Mouse (Mus musculus) heart, postnatal 0 days (tissue): ENCODE results near the gene Chn1. TPM values are rescaled to one million over a fixed set of nuclear protein-coding genes. Genes with fewer than 3 reads are reported as not detected.

Experiments
- ATAC-seq: fragments of 200-750 bp; cut with Nextera tagmentation; 2 replicates; pipeline ENCODE4 v1.8.0; 2017; ENCODE audit warnings: low read depth, moderate number of reproducible peaks, moderate library complexity; ENCODE audit not compliant: insufficient read depth
- DNase-seq: peaks from one replicate; pipeline ENCODE4 v3.0.0-alpha.2; 2016; ENCODE audit warnings: low spot score
- H3K27ac ChIP-seq: fragments of 300-500 bp; sonication (generic); 2 replicates; pipeline ENCODE4 v1.5.1; 2014; ENCODE audit warnings: low read depth, mild to moderate bottlenecking
- H3K27me3 ChIP-seq: fragments of 300-500 bp; sonication (generic); 2 replicates; pipeline ENCODE4 v1.6.1; 2014; ENCODE audit warnings: low read length, mixed read lengths; ENCODE audit not compliant: control insufficient read depth, insufficient read depth
- H3K36me3 ChIP-seq: fragments of 300-500 bp; sonication (generic); replicated peaks from 2 replicates; pipeline ENCODE4 v1.6.1; 2014; ENCODE audit warnings: low read length, mixed read lengths; ENCODE audit not compliant: control insufficient read depth, insufficient read depth
- H3K4me1 ChIP-seq: fragments of 300-500 bp; sonication (generic); 2 replicates; pipeline ENCODE4 v1.6.1; 2014; ENCODE audit warnings: antibody characterized with exemption; ENCODE audit not compliant: control insufficient read depth, insufficient read depth
- H3K4me2 ChIP-seq: fragments of 300-500 bp; sonication (generic); 2 replicates; pipeline ENCODE4 v1.6.1; 2014; ENCODE audit warnings: low read depth, mild to moderate bottlenecking, low read length, moderate library complexity
- H3K4me3 ChIP-seq: fragments of 300-500 bp; sonication (generic); 2 replicates; pipeline ENCODE4 v1.5.1; 2014; ENCODE audit warnings: low read depth, low read length
- H3K9ac ChIP-seq: fragments of 300-500 bp; sonication (generic); replicated peaks from 2 replicates; pipeline ENCODE4 v1.6.1; 2014; ENCODE audit warnings: low read depth, low read length, mixed read lengths
- H3K9me3 ChIP-seq: fragments of 300-500 bp; sonication (generic); replicated peaks from 2 replicates; pipeline ENCODE4 v1.6.1; 2016; ENCODE audit warnings: low read length; ENCODE audit not compliant: control insufficient read depth
- CTCF ChIP-seq: IDR thresholded peaks from 2 replicates; pipeline ENCODE4 v1.5.1; 2016; ENCODE audit warnings: antibody characterized with exemption, control low read depth, low read depth
- EP300 ChIP-seq: IDR thresholded peaks from 2 replicates; pipeline ENCODE4 v1.6.1; 2016; ENCODE audit warnings: antibody characterized with exemption, low read depth
- WGBS: fragments of 180-500 bp; shearing (Covaris S2); extraction: QIAGEN DNeasy Blood & Tissue Kit; methylation state at CpG from one replicate; pipeline ENCODE4 v1.1.7; 2014; 5-methylcytosine and 5-hydroxymethylcytosine counted together
- polyA plus RNA-seq: library from polyadenylated mRNA; unstranded; fragments of >200 nt; fragmentation: Nextera tagmentation; extraction: Ambion mirVana; gene quantifications from 2 replicates; pipeline ENCODE4 v1.2.1, GENCODE M21; 2015
- total RNA-seq: library from RNA; depleted of rRNA; stranded (reverse); fragments of >200 nt; gene quantifications from 2 replicates; pipeline ENCODE4 v1.2.3, GENCODE M21; 2014; ENCODE audit warnings: low replicate concordance

Gene Chn1
- total and polyA plus RNA-seq, 2 experiments from 2014 or later: 18.6 to 29.6 TPM

GRCm38 (mm10) chr2:73655663-73656062 is 119.5 kb downstream of the Chn1 start:
- Histone ChIP-seq H3K36me3 (no peaks in the 10 kb centered on the region), H3K4me2 (no peak overlapping the region), H3K27ac (no peak overlapping the region), H3K9ac (no peak overlapping the region), H3K27me3 (no peaks in the 10 kb centered on the region), H3K9me3 (no peaks in the 10 kb centered on the region), H3K4me1 (peaks cover 18% of the 10 kb centered on the region; the same call in 1 of the 2 replicates), H3K4me3 (no peak overlapping the region)
- TF ChIP-seq EP300: no peak
- 0 out of 2 replicates have a peak, but pooled peaks have one; percentile 5 for TF ChIP-seq CTCF
- ATAC-seq: no peak
- no peak for DNase-seq
- 78% methylated on average over 4 of the region's 4 CpGs for WGBS

- ATAC-seq (no peak), DNase-seq (no peak)
- 25% methylated on average over 1 of the region's 1 CpGs for WGBS
- H3K4me1 ChIP-seq: peaks cover 15% of the 10 kb centered on the region; the same call in 1 of the 2 replicates
- no peak for TF ChIP-seq CTCF
- TF ChIP-seq EP300: no peak
- H3K4me3 ChIP-seq: no peak overlapping the region
- no peak overlapping the region for H3K4me2 ChIP-seq
- H3K27ac ChIP-seq: peak overlapping the region; percentile 57; the same call in 1 of the 2 replicates
- H3K9ac ChIP-seq: no peak overlapping the region
- H3K27me3 ChIP-seq: no peaks in the 10 kb centered on the region
- H3K36me3 ChIP-seq: no peaks in the 10 kb centered on the region
- no peaks in the 10 kb centered on the region for H3K9me3 ChIP-seq
These were observed 120.3 kb downstream of the Chn1 start for GRCm38 (mm10) chr2:73654892-73655243.

GRCm38 (mm10) chr2:73654059-73654891 is 120.9 kb downstream of the Chn1 start:
- Histone ChIP-seq H3K4me1 (peaks cover 15% of the 10 kb centered on the region; the same call in 1 of the 2 replicates), H3K27me3 (no peaks in the 10 kb centered on the region), H3K27ac (peak overlapping the region; percentile 57), H3K9me3 (no peaks in the 10 kb centered on the region), H3K36me3 (no peaks in the 10 kb centered on the region), H3K4me2 (no peak overlapping the region), H3K4me3 (no peak overlapping the region), H3K9ac (no peak overlapping the region)
- DNase-seq (no peak), ATAC-seq (no peak)
- WGBS: 42% methylated on average over 4 of the region's 4 CpGs
- no peak for TF ChIP-seq CTCF

GRCm38 (mm10) chr2:73637688-73638087 is 137.5 kb downstream of the Chn1 start:
- DNase-seq (no peak), ATAC-seq (no peak)
- no peaks in the 10 kb centered on the region for H3K27me3 ChIP-seq
- H3K27ac ChIP-seq: no peak overlapping the region
- 91% methylated on average over 6 of the region's 6 CpGs for WGBS
- H3K36me3 ChIP-seq: no peaks in the 10 kb centered on the region
- H3K4me1 ChIP-seq: no peaks in the 10 kb centered on the region
- H3K9me3 ChIP-seq: no peaks in the 10 kb centered on the region
- TF ChIP-seq CTCF (no peak), EP300 (no peak)
- H3K9ac ChIP-seq: no peak overlapping the region
- H3K4me3 ChIP-seq: no peak overlapping the region
- H3K4me2 ChIP-seq: no peak overlapping the region

GRCm38 (mm10) chr2:73636387-73636786 is 138.8 kb downstream of the Chn1 start:
- no peak overlapping the region for H3K4me2 ChIP-seq
- H3K4me3 ChIP-seq: no peak overlapping the region
- H3K36me3 ChIP-seq: 0 out of 2 replicates have a peak, but pooled peaks cover 4% of the 10 kb centered on the region
- 88% methylated on average over 3 of the region's 3 CpGs for WGBS
- TF ChIP-seq EP300: no peak
- no peak for TF ChIP-seq CTCF
- H3K27ac ChIP-seq: no peak overlapping the region
- H3K9me3 ChIP-seq: no peaks in the 10 kb centered on the region
- H3K9ac ChIP-seq: no peak overlapping the region
- DNase-seq: no peak
- ATAC-seq: no peak
- no peaks in the 10 kb centered on the region for H3K27me3 ChIP-seq
- H3K4me1 ChIP-seq: no peaks in the 10 kb centered on the region

- no peak overlapping the region for H3K4me3 ChIP-seq
- 82% methylated on average over 7 of the region's 7 CpGs for WGBS
- H3K9me3 ChIP-seq: no peaks in the 10 kb centered on the region
- H3K9ac ChIP-seq: no peak overlapping the region
- no peaks in the 10 kb centered on the region for H3K27me3 ChIP-seq
- H3K27ac ChIP-seq: no peak overlapping the region
- ATAC-seq (no peak), DNase-seq (no peak)
- H3K4me1 ChIP-seq: no peaks in the 10 kb centered on the region
- TF ChIP-seq EP300: no peak
- no peak for TF ChIP-seq CTCF
- H3K36me3 ChIP-seq: peaks cover 11% of the 10 kb centered on the region; the same call in 1 of the 2 replicates
- H3K4me2 ChIP-seq: no peak overlapping the region
These were observed 143.3 kb downstream of the Chn1 start for GRCm38 (mm10) chr2:73631816-73632215.
